Mouse (Mus musculus) cerebral cortex, adult 2 months (tissue): ENCODE results near the gene Mindy3.

Experiments
- WGBS: fragments of 180-500 bp; shearing (Covaris S2); methylation state at CpG from one replicate; pipeline ENCODE4 v1.1.7; 2018; 5-methylcytosine and 5-hydroxymethylcytosine counted together

Mindy3 gene

GRCm38 (mm10) chr2:12368451-12368850, 50.8 kb downstream of the Mindy3 start:
- 58% methylated on average over 2 of the region's 2 CpGs for WGBS

- WGBS: 85% methylated on average over 1 of the region's 1 CpGs
Measured at GRCm38 (mm10) chr2:12368016-12368415, 51.3 kb downstream of the Mindy3 start.

- WGBS: 86% methylated on average over 1 of the region's 1 CpGs
Measured at GRCm38 (mm10) chr2:12361310-12361709, 58.0 kb downstream of the Mindy3 start.

GRCm38 (mm10) chr2:12354837-12355236, 64.4 kb downstream of the Mindy3 start:
- WGBS: 94% methylated on average over 5 of the region's 5 CpGs

- 83% methylated on average over 2 of the region's 2 CpGs for WGBS
Measured at GRCm38 (mm10) chr2:12348914-12349313, 70.4 kb downstream of the Mindy3 start.

GRCm38 (mm10) chr2:12331962-12332361, 87.3 kb downstream of the Mindy3 start:
- WGBS: 42% methylated on average over 2 of the region's 2 CpGs

- WGBS: 68% methylated on average over 2 of the region's 2 CpGs
Measured at GRCm38 (mm10) chr2:12329620-12330019, 89.7 kb downstream of the Mindy3 start.

GRCm38 (mm10) chr2:12329068-12329407, 90.2 kb downstream of the Mindy3 start:
- WGBS: 24% methylated on average over 5 of the region's 5 CpGs

GRCm38 (mm10) chr2:12328355-12329067, 90.8 kb downstream of the Mindy3 start:
- WGBS: 37% methylated on average over 8 of the region's 8 CpGs

- 31% methylated on average over 11 of the region's 11 CpGs for WGBS
Measured at GRCm38 (mm10) chr2:12327691-12328354, 91.4 kb downstream of the Mindy3 start.

- WGBS: 17% methylated on average over 10 of the region's 10 CpGs
Measured at GRCm38 (mm10) chr2:12327216-12327615, 92.1 kb downstream of the Mindy3 start.

- WGBS: 90% methylated on average over 2 of the region's 2 CpGs
Measured at GRCm38 (mm10) chr2:12325868-12326267, 93.4 kb downstream of the Mindy3 start.

GRCm38 (mm10) chr2:12325417-12325816, 93.9 kb downstream of the Mindy3 start:
- WGBS: 54% methylated on average over 6 of the region's 6 CpGs

GRCm38 (mm10) chr2:12320914-12321313, 98.4 kb downstream of the Mindy3 start:
- WGBS: 91% methylated on average over 4 of the region's 4 CpGs

- WGBS: 78% methylated on average over 3 of the region's 3 CpGs
Measured at GRCm38 (mm10) chr2:12318715-12319114, 100.6 kb downstream of the Mindy3 start.

- 77% methylated on average over 4 of the region's 4 CpGs for WGBS
Measured at GRCm38 (mm10) chr2:12318036-12318435, 101.2 kb downstream of the Mindy3 start.

GRCm38 (mm10) chr2:12317343-12317742, 101.9 kb downstream of the Mindy3 start:
- 73% methylated on average over 5 of the region's 5 CpGs for WGBS

GRCm38 (mm10) chr2:12316361-12316760, 102.9 kb downstream of the Mindy3 start:
- 50% methylated on average over 7 of the region's 7 CpGs for WGBS

- 73% methylated on average over 6 of the region's 6 CpGs for WGBS
Measured at GRCm38 (mm10) chr2:12314028-12314427, 105.2 kb downstream of the Mindy3 start.

- WGBS: 87% methylated on average over 9 of the region's 9 CpGs
Measured at GRCm38 (mm10) chr2:12305064-12305650, 114.1 kb downstream of the Mindy3 start.

- WGBS: 1% methylated on average over 56 of the region's 56 CpGs
Measured at GRCm38 (mm10) chr2:12301431-12302170, 117.7 kb downstream of the Mindy3 start, which contains the start of gene Itga8. Itga8 (minus strand) TSS chr2:12301922.
